Mouse (Mus musculus): ENCODE results near the gene BC067074. TPM values are rescaled to one million over a fixed set of nuclear protein-coding genes. Genes with fewer than 3 reads are reported as not detected.

The BC067074 gene
- polyA plus RNA-seq, 1 experiment from 2014 or later: 6.1 TPM

DNA sequence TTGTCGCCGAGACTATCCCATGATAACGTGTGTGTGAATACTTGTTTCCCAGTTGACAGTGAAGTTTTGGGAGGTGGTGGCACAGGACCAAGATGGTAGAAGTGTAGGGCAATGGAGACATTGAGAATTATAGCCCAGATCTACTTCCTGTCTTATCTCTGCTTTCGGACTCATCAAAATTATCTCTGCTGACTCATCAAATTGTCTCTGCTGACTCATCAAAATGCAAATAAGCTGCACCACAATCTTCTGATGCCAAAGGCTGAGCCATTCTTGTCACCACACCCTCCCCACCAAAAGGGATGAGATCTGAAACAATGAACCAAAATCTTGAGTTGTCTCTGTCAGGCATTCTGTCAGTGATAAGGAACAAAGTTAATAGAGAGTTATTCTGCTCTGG, 132.9 kb downstream of the BC067074 start:
- Histone ChIP-seq H3K4me3 (ENCODE audit: low read length) (no peak overlapping the region), H3K4me1 (ENCODE audit: control insufficient read depth, insufficient read depth, low read length) (no peaks in the 10 kb centered on the region), H3K36me3 (ENCODE audit: control insufficient read depth, insufficient read depth, low read length) (no peaks in the 10 kb centered on the region), H3K9me3 (ENCODE audit: control insufficient read depth, low read length) (peaks cover 3% of the 10 kb centered on the region; the same call in 1 of the 2 replicates), H3K4me2 (replicated peaks; ENCODE audit: low read depth, low read length) (no peak overlapping the region), H3K9ac (ENCODE audit: low read depth, low read length) (no peak overlapping the region), H3K27me3 (ENCODE audit: control insufficient read depth, insufficient read depth, low read length) (no peaks in the 10 kb centered on the region), H3K27ac (ENCODE audit: low read depth, low read length) (no peak overlapping the region)
- 93% methylated on average over 4 of the region's 4 CpGs for WGBS
- no peak for ATAC-seq (ENCODE audit: low FRiP score, low TSS enrichment)

Other genes with a start within 250 kb of the BC067074 start
- 142 and 204 TPM in 2 replicates for gene Gpx8, start 246.7 kb upstream of the BC067074 start, polyA plus RNA-seq (2014; fragmentation: Nextera tagmentation; extraction: Ambion mirVana)
- not detected in 2 replicates for gene Gzma, start 192.2 kb upstream of the BC067074 start, polyA plus RNA-seq (2014; fragmentation: Nextera tagmentation; extraction: Ambion mirVana)
- 3.9 and 5.9 TPM in 2 replicates for gene Esm1, start 83.5 kb upstream of the BC067074 start, polyA plus RNA-seq (2014; fragmentation: Nextera tagmentation; extraction: Ambion mirVana)
- not detected in 2 replicates for gene Gzmk, start 67.3 kb upstream of the BC067074 start, polyA plus RNA-seq (2014; fragmentation: Nextera tagmentation; extraction: Ambion mirVana)

Measured in kidney, embryonic 14.5 days (tissue).